Mouse (Mus musculus) cortical plate, adult 2 months (tissue): Measurements from ENCODE around the gene Twf1.

Experiments used
- CTCF ChIP-seq: fragments of 200-500 bp; IDR thresholded peaks from 2 replicates; pipeline ENCODE4 v1.5.1; 2011; ENCODE audit warnings: mild to moderate bottlenecking, control low read depth, low read length; ENCODE audit not compliant: insufficient read depth; ENCODE audit errors: extremely low read depth
- POLR2A ChIP-seq: fragments of 200-500 bp; IDR thresholded peaks from 2 replicates; pipeline ENCODE4 v1.6.1; 2011; ENCODE audit warnings: mild to moderate bottlenecking, low read length, control low read depth; ENCODE audit not compliant: insufficient read depth; ENCODE audit errors: extremely low read depth

- TF ChIP-seq CTCF (no peak), POLR2A (no peak)
Observed at GRCm38 (mm10) chr15:94582000-94582593, 7.6 kb downstream of the Twf1 start.
